Mouse (Mus musculus) heart, embryonic 12.5 days (tissue): ENCODE measurements around the gene Trim38. TPM values are rescaled to one million over a fixed set of nuclear protein-coding genes. Genes with fewer than 3 reads are reported as not detected.
"Not testable (repeated sequence)": the region's sequence is repeated elsewhere in the genome, so short reads cannot be mapped to it uniquely, and the experiment has no call there.

Experiments
- ATAC-seq: fragments of 200-750 bp; cut with Nextera tagmentation; 2 replicates; pipeline ENCODE4 v1.8.0; 2017; ENCODE audit warnings: moderate TSS enrichment, moderate library complexity; ENCODE audit not compliant: insufficient number of reproducible peaks, low FRiP score
- H3K27ac ChIP-seq: fragments of 300-500 bp; sonication (generic); 2 replicates; pipeline ENCODE4 v1.5.1; 2016; ENCODE audit warnings: mild to moderate bottlenecking, moderate library complexity; ENCODE audit not compliant: poor library complexity, severe bottlenecking
- H3K27me3 ChIP-seq: fragments of 300-500 bp; sonication (generic); replicated peaks from 2 replicates; pipeline ENCODE4 v1.6.1; 2016; ENCODE audit warnings: mild to moderate bottlenecking, moderate library complexity
- H3K36me3 ChIP-seq: fragments of 300-500 bp; sonication (generic); 2 replicates; pipeline ENCODE4 v1.6.1; 2016; ENCODE audit warnings: mild to moderate bottlenecking, moderate library complexity
- H3K4me1 ChIP-seq: fragments of 300-500 bp; sonication (generic); replicated peaks from 2 replicates; pipeline ENCODE4 v1.6.1; 2016; ENCODE audit warnings: mild to moderate bottlenecking
- H3K4me2 ChIP-seq: fragments of 300-500 bp; sonication (generic); 2 replicates; pipeline ENCODE4 v1.6.1; 2016; ENCODE audit warnings: mild to moderate bottlenecking, moderate library complexity
- H3K4me3 ChIP-seq: fragments of 300-500 bp; sonication (generic); 2 replicates; pipeline ENCODE4 v1.5.1; 2016; ENCODE audit warnings: mild to moderate bottlenecking
- H3K9ac ChIP-seq: fragments of 300-500 bp; sonication (generic); 2 replicates; pipeline ENCODE4 v1.6.1; 2016; ENCODE audit warnings: mild to moderate bottlenecking, moderate library complexity
- H3K9me3 ChIP-seq: fragments of 300-500 bp; sonication (generic); replicated peaks from 2 replicates; pipeline ENCODE4 v1.6.1; 2016; ENCODE audit warnings: mild to moderate bottlenecking, moderate library complexity
- WGBS: fragments of 180-500 bp; shearing (Covaris S2); methylation state at CpG from one replicate; pipeline ENCODE4 v1.1.7; 2016; 5-methylcytosine and 5-hydroxymethylcytosine counted together
- polyA plus RNA-seq: library from polyadenylated mRNA; unstranded; fragments of >200 nt; fragmentation: Nextera tagmentation; extraction: Ambion mirVana; gene quantifications from 2 replicates; pipeline ENCODE4 v1.2.1, GENCODE M21; 2016

The Trim38 gene
- polyA plus RNA-seq = 0.13 TPM in 1 of 2 replicates, not detected in the other

DNA sequence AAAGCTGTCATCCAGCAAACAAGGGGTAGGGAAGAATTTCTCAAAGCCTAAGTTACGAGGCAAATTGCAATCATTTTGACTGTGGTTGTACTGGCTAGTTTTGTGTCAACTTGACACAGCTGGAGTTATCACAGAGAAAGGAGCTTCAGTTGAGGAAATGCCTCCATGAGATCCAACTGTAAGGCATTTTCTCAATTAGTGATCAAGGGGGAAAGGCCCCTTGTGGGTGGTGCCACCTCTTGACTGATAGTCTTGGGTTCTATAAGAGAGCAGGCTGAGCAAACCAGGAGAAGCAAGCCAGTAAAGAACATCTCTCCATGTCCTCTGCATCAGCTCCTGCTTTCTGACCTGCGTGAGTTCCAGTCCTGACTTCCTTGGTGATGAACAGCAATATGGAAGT lies at the start of gene Trim38:
Gene Trim38 (plus strand): TSS at position 301 of the 400 bp plus-strand sequence.
- H3K9ac ChIP-seq, H3K36me3 ChIP-seq, H3K27me3 ChIP-seq, H3K4me3 ChIP-seq, H3K4me2 ChIP-seq, ATAC-seq, H3K27ac ChIP-seq, H3K9me3 ChIP-seq: not testable (repeated sequence)
- WGBS = 86% methylated on average over 2 of the region's 2 CpGs
- peaks cover 12% of the 10 kb centered on the region for H3K4me1 ChIP-seq

DNA sequence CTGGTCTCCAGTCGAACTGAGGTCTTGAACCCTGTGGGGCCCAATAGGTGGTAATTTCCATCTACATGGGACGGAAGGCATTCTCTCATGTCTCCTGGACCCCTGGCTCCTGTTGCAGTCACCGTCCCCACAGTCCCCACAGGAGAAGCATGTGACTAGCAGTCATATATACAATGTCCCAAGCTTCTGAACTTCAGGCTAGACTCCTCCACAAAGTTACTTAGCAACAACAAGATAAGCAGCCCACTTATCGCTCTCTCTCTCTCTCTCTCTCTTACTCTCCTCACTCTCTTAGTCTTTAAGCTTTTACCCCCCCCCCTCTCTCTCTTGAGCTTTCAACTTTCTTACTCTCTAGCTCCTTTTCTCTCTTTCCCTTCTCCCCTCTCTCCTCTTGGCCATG lies 45.5 kb upstream of the Trim38 start:
- Histone ChIP-seq H3K36me3 (no peaks in the 10 kb centered on the region), H3K27me3 (no peaks in the 10 kb centered on the region), H3K4me3 (no peak overlapping the region), H3K9me3 (0 out of 2 replicates have a peak, but pooled peaks cover 4% of the 10 kb centered on the region), H3K9ac (no peak overlapping the region), H3K4me2 (0 out of 2 replicates have a peak overlapping the region, but pooled peaks have one; percentile 2), H3K4me1 (peaks cover 23% of the 10 kb centered on the region), H3K27ac (peak overlapping the region; percentile 13; the same call in 1 of the 2 replicates)
- 40% methylated on average over 4 of the region's 4 CpGs for WGBS
- no peak for ATAC-seq

DNA sequence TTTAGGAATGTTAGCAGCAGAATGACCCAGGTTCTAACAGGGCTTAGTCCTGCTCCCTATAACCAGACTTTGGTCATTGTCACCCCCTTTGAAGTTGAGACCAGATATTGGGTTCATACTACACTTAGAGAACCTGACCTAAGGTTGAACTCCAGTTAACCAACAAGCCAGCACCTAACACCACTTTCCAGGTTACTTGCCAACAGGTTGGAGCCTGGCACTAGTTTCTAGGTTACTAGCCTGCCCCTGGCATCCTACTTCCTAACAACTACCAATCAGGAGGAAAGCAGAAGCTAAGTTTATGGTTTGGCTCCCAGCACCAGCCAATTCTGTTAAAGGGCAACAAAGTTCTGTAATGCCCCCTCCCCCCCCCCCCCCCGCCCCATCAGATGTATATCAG lies 44.5 kb upstream of the Trim38 start:
- Histone ChIP-seq H3K4me2 (no peak overlapping the region), H3K36me3 (no peaks in the 10 kb centered on the region), H3K27ac (no peak overlapping the region), H3K9me3 (0 out of 2 replicates have a peak, but pooled peaks cover 4% of the 10 kb centered on the region), H3K4me3 (no peak overlapping the region), H3K9ac (no peak overlapping the region), H3K27me3 (no peaks in the 10 kb centered on the region; the same call in 1 of the 2 replicates), H3K4me1 (peaks cover 23% of the 10 kb centered on the region)
- ATAC-seq = no peak
- 50% methylated on average over 1 of the region's 1 CpGs for WGBS

DNA sequence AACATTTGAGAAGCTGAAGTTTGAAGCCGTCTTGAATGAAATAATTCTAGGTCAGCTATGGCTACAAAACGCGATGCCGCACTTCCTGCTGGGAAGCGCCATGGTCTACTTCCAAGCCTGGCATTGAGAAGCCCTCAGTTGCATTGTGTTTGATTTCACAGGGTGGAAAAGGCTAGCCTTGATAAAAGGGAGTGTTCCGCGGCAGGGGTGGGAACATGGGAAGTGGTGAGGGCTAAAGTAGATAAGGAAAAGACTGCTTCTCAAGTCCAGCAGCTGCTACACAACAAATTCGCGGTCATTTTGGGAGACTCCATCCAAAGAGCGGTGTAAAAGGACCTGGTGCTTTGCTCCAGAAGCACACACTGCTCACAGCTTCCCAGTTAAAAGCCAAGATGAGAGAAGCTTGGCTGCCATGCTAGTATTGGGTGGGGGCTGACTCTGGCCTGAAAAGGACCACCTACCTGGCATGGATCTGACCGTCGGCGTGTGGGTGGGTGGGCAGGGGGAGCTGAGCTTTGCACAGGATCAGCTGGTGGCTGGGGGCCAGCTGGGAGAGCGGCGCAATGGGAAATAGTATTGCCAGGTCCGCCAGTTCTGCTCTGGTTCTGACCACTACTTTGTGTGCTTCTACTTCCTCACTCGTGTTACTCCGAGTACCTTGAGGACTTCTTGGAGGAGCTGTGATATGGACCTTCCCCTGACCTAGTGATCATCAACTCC lies 41.1 kb upstream of the Trim38 start:
- Histone ChIP-seq H3K4me1 (peaks cover 27% of the 10 kb centered on the region), H3K9me3 (no peaks in the 10 kb centered on the region), H3K27ac (no peak overlapping the region), H3K9ac (no peak overlapping the region), H3K4me2 (no peak overlapping the region), H3K27me3 (no peaks in the 10 kb centered on the region; the same call in 1 of the 2 replicates), H3K36me3 (no peaks in the 10 kb centered on the region), H3K4me3 (no peak overlapping the region)
- no peak for ATAC-seq
- 71% methylated on average over 18 of the region's 18 CpGs for WGBS

DNA sequence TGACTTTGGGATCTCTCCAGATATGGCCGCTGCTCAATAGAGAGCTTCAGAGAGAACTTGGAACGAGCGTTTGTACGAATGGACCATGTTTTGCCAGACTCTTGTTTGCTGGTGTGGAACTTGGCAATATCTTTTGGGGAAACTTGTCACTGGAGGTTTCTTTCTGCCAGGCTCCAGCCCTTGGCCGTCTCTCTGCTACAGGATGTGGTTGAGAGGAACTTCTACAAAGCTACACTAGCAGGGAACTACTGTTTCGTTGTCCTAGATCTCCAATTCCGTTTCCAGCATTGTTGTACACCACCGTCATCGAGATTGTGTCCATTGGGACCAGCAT lies 40.6 kb upstream of the Trim38 start:
- ATAC-seq = no peak
- Histone ChIP-seq H3K4me2 (no peak overlapping the region), H3K36me3 (no peaks in the 10 kb centered on the region), H3K4me3 (no peak overlapping the region), H3K9ac (no peak overlapping the region), H3K27me3 (no peaks in the 10 kb centered on the region; the same call in 1 of the 2 replicates), H3K9me3 (no peaks in the 10 kb centered on the region), H3K27ac (no peak overlapping the region), H3K4me1 (peaks cover 22% of the 10 kb centered on the region)
- WGBS = 88% methylated on average over 9 of the region's 9 CpGs

DNA sequence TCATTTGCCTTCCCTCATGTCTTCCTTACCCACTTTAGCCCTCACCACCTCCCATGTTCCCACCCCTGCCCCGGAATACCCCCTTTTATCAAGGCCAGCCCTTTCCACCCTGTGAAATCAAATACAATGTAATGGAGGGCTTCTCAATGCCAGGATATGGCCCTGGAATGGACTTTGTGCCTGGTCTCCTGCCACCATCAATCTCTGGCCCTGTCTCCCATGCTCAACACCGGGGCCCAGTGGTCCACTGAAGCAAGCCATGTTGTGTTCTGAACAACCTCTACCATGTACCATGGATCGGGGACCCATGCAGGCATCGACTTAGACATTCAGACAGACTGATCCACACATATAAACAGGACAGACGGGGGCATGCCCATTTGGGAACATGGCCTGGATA lies 40.0 kb upstream of the Trim38 start:
- no peaks in the 10 kb centered on the region; the same call in 1 of the 2 replicates for H3K27me3 ChIP-seq
- no peak overlapping the region for H3K27ac ChIP-seq
- WGBS = 89% methylated on average over 5 of the region's 5 CpGs
- no peak overlapping the region for H3K4me2 ChIP-seq
- no peak for ATAC-seq
- H3K9me3 ChIP-seq = no peaks in the 10 kb centered on the region
- H3K4me1 ChIP-seq = peaks cover 16% of the 10 kb centered on the region
- no peaks in the 10 kb centered on the region for H3K36me3 ChIP-seq
- H3K4me3 ChIP-seq = no peak overlapping the region
- no peak overlapping the region for H3K9ac ChIP-seq

DNA sequence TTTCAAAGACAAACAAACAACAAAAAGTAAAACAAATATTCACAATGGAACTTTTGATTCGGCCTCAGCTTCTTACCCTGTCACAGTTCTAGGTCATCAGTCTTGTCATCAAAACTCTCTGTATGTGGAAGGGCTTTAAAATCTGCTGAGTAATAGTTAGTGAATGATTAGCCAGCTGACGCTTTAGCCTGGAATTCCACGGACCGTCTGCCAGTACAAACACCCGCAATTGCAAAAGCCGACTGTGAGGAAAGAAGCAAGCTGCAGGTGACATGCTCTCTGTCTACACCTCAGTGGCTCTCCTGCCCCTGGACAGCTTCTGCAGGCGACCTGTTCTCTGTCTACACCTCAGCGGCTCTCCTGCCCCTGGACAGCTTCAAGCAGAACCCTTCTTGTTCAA lies 39.2 kb upstream of the Trim38 start:
- H3K4me2 ChIP-seq = peak overlapping the region; percentile 39; the same call in 1 of the 2 replicates
- WGBS = 18% methylated on average over 8 of the region's 8 CpGs
- peaks cover 10% of the 10 kb centered on the region for H3K4me1 ChIP-seq
- no peaks in the 10 kb centered on the region for H3K9me3 ChIP-seq
- no peaks in the 10 kb centered on the region; the same call in 1 of the 2 replicates for H3K27me3 ChIP-seq
- no peak overlapping the region for H3K27ac ChIP-seq
- H3K36me3 ChIP-seq = no peaks in the 10 kb centered on the region
- no peak overlapping the region for H3K9ac ChIP-seq
- ATAC-seq = no peak
- no peak overlapping the region for H3K4me3 ChIP-seq

DNA sequence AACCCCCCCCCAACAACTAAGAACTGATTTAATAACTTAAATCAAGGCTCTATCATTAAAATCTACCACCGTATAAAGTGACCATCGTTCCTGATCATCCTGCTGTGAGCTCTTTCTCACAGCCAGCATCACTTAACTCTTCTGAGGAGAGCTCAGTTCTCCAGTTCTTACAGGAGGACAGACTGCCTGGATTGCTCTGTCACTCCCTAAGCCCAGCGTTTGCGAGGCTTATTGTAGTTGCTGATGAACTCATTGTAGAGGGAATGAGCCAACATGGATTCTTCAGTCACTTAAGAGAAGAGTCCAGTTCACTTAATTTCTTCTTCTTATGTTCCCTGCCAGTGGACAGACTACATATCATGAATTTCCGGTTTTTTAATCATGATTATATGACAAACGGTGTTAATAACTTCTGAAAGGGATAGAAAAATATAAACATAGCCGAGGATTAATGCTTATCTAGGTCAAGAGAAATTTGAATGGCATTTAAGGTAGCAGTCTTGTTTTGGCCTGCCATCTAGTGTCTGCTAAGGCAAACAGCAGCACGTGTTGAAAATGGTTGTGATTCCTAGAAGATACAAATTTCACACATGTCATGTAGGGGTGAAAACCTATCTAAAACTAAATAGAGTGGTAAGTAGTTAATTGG lies 37.4 kb upstream of the Trim38 start:
- Histone ChIP-seq H3K4me1 (peaks cover 10% of the 10 kb centered on the region), H3K36me3 (no peaks in the 10 kb centered on the region), H3K27ac (no peak overlapping the region), H3K4me3 (no peak overlapping the region), H3K9me3 (no peaks in the 10 kb centered on the region), H3K9ac (no peak overlapping the region), H3K4me2 (no peak overlapping the region), H3K27me3 (no peaks in the 10 kb centered on the region; the same call in 1 of the 2 replicates)
- no peak for ATAC-seq
- WGBS = 24% methylated on average over 8 of the region's 8 CpGs

DNA sequence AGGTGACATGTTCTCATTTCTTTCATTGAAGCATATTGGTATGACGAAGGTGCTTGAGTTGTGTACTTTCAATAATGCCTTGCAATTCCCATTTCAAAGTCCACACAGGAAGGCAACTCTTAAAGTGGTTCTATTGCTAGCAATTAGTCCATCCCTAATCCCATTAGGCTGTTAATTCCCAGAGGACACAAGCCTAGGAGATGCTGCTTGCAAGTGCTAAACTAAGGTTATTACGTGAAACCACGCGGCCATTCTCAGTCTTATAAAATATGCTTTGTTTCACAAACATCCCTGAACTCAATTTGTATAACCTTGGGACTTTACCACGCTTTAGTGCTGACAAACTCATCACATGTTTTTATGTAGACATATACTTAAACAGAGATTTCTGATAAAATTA lies 32.6 kb upstream of the Trim38 start:
- Histone ChIP-seq H3K27ac (no peak overlapping the region), H3K4me2 (no peak overlapping the region), H3K4me3 (no peak overlapping the region), H3K9ac (no peak overlapping the region), H3K4me1 (peaks cover 7% of the 10 kb centered on the region), H3K27me3 (no peaks in the 10 kb centered on the region), H3K9me3 (no peaks in the 10 kb centered on the region), H3K36me3 (no peaks in the 10 kb centered on the region)
- WGBS = 86% methylated on average over 5 of the region's 5 CpGs
- ATAC-seq = no peak

DNA sequence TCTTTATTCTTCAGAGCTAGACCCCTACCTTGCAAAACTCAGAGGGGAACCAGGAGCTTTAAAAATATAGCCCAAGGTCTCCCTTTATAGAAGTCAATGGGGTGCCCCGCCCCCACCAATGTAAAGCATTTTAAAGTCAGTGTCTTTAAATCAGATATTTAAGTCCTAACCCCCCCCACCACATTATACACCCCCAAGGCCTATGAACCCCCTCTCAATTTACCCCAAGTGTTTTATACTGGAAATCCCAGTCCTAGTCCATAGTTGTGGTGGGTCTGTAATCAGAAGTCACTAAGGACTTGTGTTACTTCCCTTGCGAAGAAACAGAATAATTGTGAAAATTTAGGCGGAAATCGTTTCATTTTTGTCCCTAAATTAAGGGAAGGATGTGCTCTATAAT lies 31.7 kb upstream of the Trim38 start:
- ATAC-seq = no peak
- Histone ChIP-seq H3K4me3 (peak overlapping the region; percentile 68), H3K36me3 (no peaks in the 10 kb centered on the region), H3K4me1 (peaks cover 7% of the 10 kb centered on the region), H3K27ac (peak overlapping the region; percentile 100), H3K27me3 (no peaks in the 10 kb centered on the region), H3K9me3 (no peaks in the 10 kb centered on the region), H3K9ac (peak overlapping the region; percentile 96), H3K4me2 (peak overlapping the region; percentile 96)
- WGBS = 19% methylated on average over 4 of the region's 4 CpGs

DNA sequence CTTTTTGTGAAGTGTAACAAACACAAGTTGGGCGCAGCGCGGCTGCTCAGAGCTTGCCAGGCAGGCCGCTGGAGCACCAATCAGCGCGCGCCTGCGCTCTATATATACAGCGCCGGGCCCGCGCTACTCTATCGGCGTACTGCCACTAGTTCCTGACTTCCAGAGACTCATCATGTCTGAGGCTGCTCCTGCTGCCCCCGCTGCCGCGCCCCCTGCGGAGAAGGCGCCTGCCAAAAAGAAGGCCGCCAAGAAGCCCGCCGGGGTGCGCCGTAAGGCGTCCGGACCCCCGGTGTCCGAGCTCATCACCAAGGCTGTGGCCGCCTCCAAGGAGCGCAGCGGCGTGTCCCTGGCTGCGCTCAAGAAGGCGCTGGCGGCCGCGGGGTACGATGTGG lies 31.0 kb upstream of the Trim38 start, which contains the start of gene Hist1h1c:
Gene Hist1h1c (plus strand): TSS at position 132 of the 392 bp plus-strand sequence.
- H3K4me3 ChIP-seq = peak within 1 kb of the TSS; percentile 68
- H3K27me3 ChIP-seq = no peaks in the 10 kb centered on the region
- 0% methylated on average over 38 of the region's 38 CpGs for WGBS
- peak within 1 kb of the TSS; percentile 100 for H3K27ac ChIP-seq
- H3K4me2 ChIP-seq = peak within 1 kb of the TSS; percentile 96
- H3K4me1 ChIP-seq = peaks cover 7% of the 10 kb centered on the region
- no peaks in the 10 kb centered on the region for H3K36me3 ChIP-seq
- H3K9ac ChIP-seq = peak within 1 kb of the TSS; percentile 96
- H3K9me3 ChIP-seq = no peaks in the 10 kb centered on the region
- ATAC-seq = peak; percentile 94
